24 mouse cellular contexts compared by ENCODE assay signal in genomic region chr7:115319504-115319903, GRCm38 (mm10).
"Had no signal": no experiment of that assay in that cellular context is flagged by ENCODE, and none has a peak within 500 bp of the region (broad histone marks: within the 10 kb centered on the region; RNA-seq: fewer than 3 reads in every experiment).

No protein-coding gene starts in this region.

- H3K27ac ChIP-seq: forebrain, embryonic 15.5 days; heart, embryonic 13.5 days; heart, embryonic 15.5 days; hindbrain, embryonic 15.5 days; kidney, embryonic 15.5 days; kidney, postnatal 0 days; limb, embryonic 13.5 days; limb, embryonic 15.5 days had no signal

- H3K9ac ChIP-seq: forebrain, embryonic 15.5 days; forebrain, postnatal 0 days; heart, embryonic 13.5 days; heart, embryonic 15.5 days; hindbrain, embryonic 15.5 days; kidney, embryonic 15.5 days; limb, embryonic 13.5 days; limb, embryonic 15.5 days had no signal

- DNase-seq: forebrain, postnatal 0 days; gastrocnemius, postnatal 14 days; gastrocnemius, postnatal 36 days; heart, adult 18-20 months; heart, postnatal 14 days; heart, postnatal 36 days; kidney, adult 11 months; kidney, adult 2 months; kidney, adult 9 months; kidney, postnatal 14 days; kidney, postnatal 36 days; layer of hippocampus, adult 9-11 months; layer of hippocampus, postnatal 36 days; left cerebral cortex, postnatal 4 days had no signal

- H3K27me3 ChIP-seq: forebrain, embryonic 15.5 days; heart, embryonic 13.5 days; heart, embryonic 15.5 days; kidney, embryonic 15.5 days; limb, embryonic 13.5 days; limb, embryonic 15.5 days had no signal

- H3K4me3 ChIP-seq: forebrain, embryonic 15.5 days; heart, embryonic 13.5 days; heart, embryonic 15.5 days; hindbrain, embryonic 15.5 days; kidney, embryonic 15.5 days; limb, embryonic 13.5 days; limb, embryonic 15.5 days had no signal

- H3K9me3 ChIP-seq: forebrain, embryonic 15.5 days; heart, embryonic 13.5 days; heart, embryonic 15.5 days; hindbrain, embryonic 15.5 days; kidney, embryonic 15.5 days; limb, embryonic 13.5 days; limb, embryonic 15.5 days had no signal

- H3K36me3 ChIP-seq: forebrain, embryonic 15.5 days; heart, embryonic 13.5 days; heart, embryonic 15.5 days; hindbrain, embryonic 15.5 days; kidney, embryonic 15.5 days; limb, embryonic 13.5 days; limb, embryonic 15.5 days had no signal

- ATAC-seq: forebrain, embryonic 15.5 days; forebrain, postnatal 0 days; intestine, embryonic 16.5 days had no signal

- H3K4me1 ChIP-seq: forebrain, embryonic 15.5 days; limb, embryonic 13.5 days had no signal

- H3K4me2 ChIP-seq: forebrain, embryonic 15.5 days; heart, embryonic 11.5 days; heart, embryonic 13.5 days; heart, embryonic 15.5 days; hindbrain, embryonic 15.5 days; kidney, embryonic 15.5 days; limb, embryonic 13.5 days; limb, embryonic 15.5 days had no signal
